Comparison of ENCODE assay signal across 8 mouse cellular contexts in genomic region chr1:151428263-151429221, GRCm38 (mm10). TPM values are rescaled to one million over a fixed set of nuclear protein-coding genes. Genes with fewer than 3 reads are reported as not detected.
DNase-seq lines count a peak whose midpoint lies in the region; ATAC-seq and TF ChIP-seq lines count a peak whose summit lies in the region.

TSS of gene Swt1 (minus strand) at chr1:151428455.
TSS of gene Trmt1l (plus strand) at chr1:151428542.

- H3K4me2 ChIP-seq in hindbrain, postnatal 0 days (ENCODE audit: low read depth, low read length): peak within 1 kb of the TSS; percentile 74

- H3K9ac ChIP-seq in hindbrain, postnatal 0 days (replicated peaks; ENCODE audit: low read length): peak within 1 kb of the TSS; percentile 91

- ATAC-seq in common myeloid progenitor, adult 5-6 weeks (replicated peaks; ENCODE audit: low read depth, poor library complexity, severe bottlenecking): peak; percentile 94
- peak; percentile 100 for ATAC-seq in hindbrain, postnatal 0 days
- peak; percentile 92 for ATAC-seq in megakaryocyte, adult 5-6 weeks (ENCODE audit: poor library complexity, severe bottlenecking)

- H3K27me3 ChIP-seq in hindbrain, postnatal 0 days (ENCODE audit: insufficient read depth, low read length): no peaks in the 10 kb centered on the region

- under 1% methylated on average over 73 of the region's 74 CpGs for WGBS in hindbrain, postnatal 0 days

- DNase-seq in ZHBTc4 (ENCODE audit: low read depth, low spot score): peak; percentile 100
- DNase-seq in gastrocnemius, adult 2 months: peak; percentile 98
- DNase-seq in hindbrain, postnatal 0 days (ENCODE audit: low spot score): peak; percentile 99
- peak; percentile 97 to 98 for DNase-seq in left cerebral cortex, adult 2 months (ENCODE audit: extremely low spot score in 1 of 2, low spot score in 2 of 2)
- peak; percentile 98 to 99 for DNase-seq in right cerebral cortex, adult 2 months (ENCODE audit: low spot score in 2 of 2)
- DNase-seq in urinary bladder, postnatal 14 days (ENCODE audit: low spot score): peak; percentile 97

- no peak for TF ChIP-seq CTCF in gastrocnemius, adult 2 months (IDR thresholded peaks at IDR 0.05)
- 0 out of 2 replicates have a peak, but pooled peaks have one; percentile 6 for TF ChIP-seq CTCF in hindbrain, postnatal 0 days (IDR thresholded peaks at IDR 0.05; ENCODE audit: low read depth)
- TF ChIP-seq CTCF in left cerebral cortex, adult 2 months (IDR thresholded peaks at IDR 0.05): no peak; the same call in 1 of the 2 replicates

- H3K9me3 ChIP-seq in hindbrain, postnatal 0 days (ENCODE audit: low read length): no peaks in the 10 kb centered on the region

- H3K27ac ChIP-seq in gastrocnemius, adult 2 months: peak within 1 kb of the TSS; percentile 94
- H3K27ac ChIP-seq in hindbrain, postnatal 0 days: peak within 1 kb of the TSS; percentile 97
- H3K27ac ChIP-seq in left cerebral cortex, adult 2 months: peak within 1 kb of the TSS; percentile 98

- peak within 1 kb of the TSS; percentile 93 for H3K4me3 ChIP-seq in gastrocnemius, adult 2 months
- peak within 1 kb of the TSS; percentile 82 for H3K4me3 ChIP-seq in hindbrain, postnatal 0 days (ENCODE audit: low read length)
- H3K4me3 ChIP-seq in left cerebral cortex, adult 2 months: peak within 1 kb of the TSS; percentile 81

- peaks cover 12% of the 10 kb centered on the region for H3K4me1 ChIP-seq in hindbrain, postnatal 0 days (ENCODE audit: insufficient read depth, low read length)

- H3K36me3 ChIP-seq in hindbrain, postnatal 0 days (ENCODE audit: insufficient read depth, low read length): no peaks in the 10 kb centered on the region

- intact Hi-C loops in gastrocnemius, adult 2 months (cut with DNase I): loop anchor here (5.0 kb wide), 1 partner anchor 324 kb away; no protein-coding TSS in a partner anchor
- intact Hi-C loops in left cerebral cortex, adult 2 months (cut with DNase I): loop anchor here (5.0 kb wide), 1 partner anchor 1036 kb away; the partner anchor contains the start of genes Odr4 and Tpr

RNA-seq across cellular contexts. Expression of gene Swt1, which starts in this region (rescaled TPM):
- 26.3 and 31.0 TPM in 2 replicates for total RNA-seq in common myeloid progenitor, adult 5-6 weeks (2017)
- 10 to 100 TPM in 1 of 2 experiments, 1 to 10 TPM in 1; 7.1 to 12.0 TPM for total RNA-seq in gastrocnemius, adult 2 months (2021)
- total RNA-seq in hindbrain, postnatal 0 days (2014; rRNA removed): 6.7 and 7.7 TPM in 2 replicates
- polyA plus RNA-seq in hindbrain, postnatal 0 days (2015; fragmentation: Nextera tagmentation; extraction: Ambion mirVana): 11.7 and 17.1 TPM in 2 replicates
- 10 to 100 TPM; 13.4 to 16.2 TPM for total RNA-seq in left cerebral cortex, adult 2 months (2021)
- total RNA-seq in megakaryocyte, adult 5-6 weeks (2015): 20.3 and 27.6 TPM in 2 replicates
- 19.2 and 21.1 TPM in 2 replicates for total RNA-seq in megakaryocyte, adult 5-6 weeks (2017)

RNA-seq across cellular contexts. Expression of gene Trmt1l, which starts in this region (rescaled TPM):
- total RNA-seq in common myeloid progenitor, adult 5-6 weeks (2017): 26.3 and 28.6 TPM in 2 replicates
- total RNA-seq in gastrocnemius, adult 2 months (2021): 10 to 100 TPM; 15.3 to 18.7 TPM
- total RNA-seq in hindbrain, postnatal 0 days (2014; rRNA removed): 13.2 and 17.6 TPM in 2 replicates
- polyA plus RNA-seq in hindbrain, postnatal 0 days (2015; fragmentation: Nextera tagmentation; extraction: Ambion mirVana): 16.2 and 18.5 TPM in 2 replicates
- 10 to 100 TPM; 26.7 to 28.7 TPM for total RNA-seq in left cerebral cortex, adult 2 months (2021)
- total RNA-seq in megakaryocyte, adult 5-6 weeks (2015): 34.7 and 40.4 TPM in 2 replicates
- 20.8 and 20.9 TPM in 2 replicates for total RNA-seq in megakaryocyte, adult 5-6 weeks (2017)

Comparison
In these comparisons a context has a peak if more than half of its experiments do, and no peak if none do; other contexts are left out.
1. Peak in every context shown above with its lines: DNase-seq, ATAC-seq, H3K4me3 ChIP-seq and H3K27ac ChIP-seq.